ENCODE assay signal across 27 mouse cellular contexts in genomic region chr19:23074602-23075570, GRCm38 (mm10).
DNase-seq lines count a peak whose midpoint lies in the region; ATAC-seq and TF ChIP-seq lines count a peak whose summit lies in the region.
"Had no signal": no experiment of that assay in that cellular context is flagged by ENCODE, and none has a peak within 500 bp of the region (broad histone marks: within the 10 kb centered on the region; RNA-seq: fewer than 3 reads in every experiment).

No protein-coding gene starts in this region.

- no peaks in the 10 kb centered on the region for H3K9me3 ChIP-seq in kidney, embryonic 14.5 days (ENCODE audit: control insufficient read depth, low read length)
- H3K9me3 ChIP-seq: embryonic facial prominence, embryonic 12.5 days; forebrain, embryonic 10.5 days; forebrain, embryonic 15.5 days; heart, embryonic 12.5 days; hindbrain, embryonic 13.5 days; lung, embryonic 15.5 days; midbrain, embryonic 10.5 days; midbrain, embryonic 15.5 days; neural tube, embryonic 15.5 days had no signal

- TF ChIP-seq POLR2A in testis, adult 2 months (IDR thresholded peaks at IDR 0.05; ENCODE audit: control insufficient read depth, low read depth, low read length): no peak

- H3K27me3 ChIP-seq in kidney, embryonic 14.5 days (ENCODE audit: control insufficient read depth, insufficient read depth, low read length): no peaks in the 10 kb centered on the region
- no peaks in the 10 kb centered on the region for H3K27me3 ChIP-seq in testis, adult 2 months (ENCODE audit: control insufficient read depth, insufficient read depth, low read length)
- H3K27me3 ChIP-seq: embryonic facial prominence, embryonic 12.5 days; forebrain, embryonic 15.5 days; heart, embryonic 12.5 days; hindbrain, embryonic 13.5 days; lung, embryonic 15.5 days; midbrain, embryonic 15.5 days; neural tube, embryonic 15.5 days had no signal

- H3K36me3 ChIP-seq in kidney, embryonic 14.5 days (ENCODE audit: control insufficient read depth, insufficient read depth, low read length): no peaks in the 10 kb centered on the region
- no peaks in the 10 kb centered on the region for H3K36me3 ChIP-seq in testis, adult 2 months (ENCODE audit: control insufficient read depth, insufficient read depth, low read length)
- H3K36me3 ChIP-seq: embryonic facial prominence, embryonic 12.5 days; forebrain, embryonic 10.5 days; forebrain, embryonic 15.5 days; heart, embryonic 12.5 days; hindbrain, embryonic 13.5 days; lung, embryonic 15.5 days; midbrain, embryonic 10.5 days; midbrain, embryonic 15.5 days; neural tube, embryonic 15.5 days had no signal

- TF ChIP-seq CTCF in testis, adult 2 months (IDR thresholded peaks at IDR 0.05; ENCODE audit: control insufficient read depth, insufficient read depth, insufficient replicate concordance, low read depth, low read length): no peak

- no peak overlapping the region for H3K4me3 ChIP-seq in kidney, embryonic 14.5 days (ENCODE audit: low read length)
- H3K4me3 ChIP-seq in testis, adult 2 months (ENCODE audit: control insufficient read depth, low read depth, low read length): peak overlapping the region; percentile 60
- H3K4me3 ChIP-seq: embryonic facial prominence, embryonic 12.5 days; forebrain, embryonic 10.5 days; forebrain, embryonic 15.5 days; heart, adult 2 months; heart, embryonic 12.5 days; hindbrain, embryonic 13.5 days; lung, embryonic 15.5 days; midbrain, embryonic 10.5 days; midbrain, embryonic 15.5 days; neural tube, embryonic 15.5 days had no signal

- DNase-seq in kidney, adult 8-10 months: peak; percentile 61 to 68
- no peak for DNase-seq in testis, postnatal 10 days (ENCODE audit: low spot score)
- DNase-seq in R1 (ENCODE audit: low read depth, low spot score): peak; percentile 96
- DNase-seq in gastrocnemius, postnatal 25 days: no peak
- no peak for DNase-seq in thymus, postnatal 14 days
- DNase-seq: adrenal gland, adult 8-10 months; cerebellum, adult 8-10 months; cerebellum, postnatal 36 days; heart, adult 2 months; heart, postnatal 4 days; liver; right cerebral cortex, postnatal 14 days; thymus, adult 18-20 months; thymus, postnatal 36 days had no signal

- no peaks in the 10 kb centered on the region for H3K4me1 ChIP-seq in kidney, embryonic 14.5 days (ENCODE audit: control insufficient read depth, insufficient read depth, low read length)
- peaks cover 12% of the 10 kb centered on the region for H3K4me1 ChIP-seq in testis, adult 2 months (ENCODE audit: control insufficient read depth, insufficient read depth, low read length)
- H3K4me1 ChIP-seq: embryonic facial prominence, embryonic 12.5 days; forebrain, embryonic 15.5 days; heart, embryonic 12.5 days; hindbrain, embryonic 13.5 days; lung, embryonic 15.5 days; midbrain, embryonic 10.5 days; midbrain, embryonic 15.5 days; neural tube, embryonic 15.5 days had no signal

- 89% methylated on average over 14 of the region's 14 CpGs for WGBS in kidney, embryonic 14.5 days

- no peak for ATAC-seq in kidney, embryonic 14.5 days (ENCODE audit: low FRiP score, low TSS enrichment)
- ATAC-seq: CD4-positive, CD25-positive, alpha-beta regulatory T cell, adult 4 months; forebrain, embryonic 15.5 days; intestine, embryonic 16.5 days; midbrain, embryonic 15.5 days had no signal

- no peak overlapping the region for H3K4me2 ChIP-seq in kidney, embryonic 14.5 days (replicated peaks; ENCODE audit: low read depth, low read length)
- H3K4me2 ChIP-seq: embryonic facial prominence, embryonic 12.5 days; forebrain, embryonic 15.5 days; heart, embryonic 12.5 days; hindbrain, embryonic 13.5 days; lung, embryonic 15.5 days; midbrain, embryonic 15.5 days; neural tube, embryonic 15.5 days had no signal

- no peak overlapping the region for H3K27ac ChIP-seq in kidney, embryonic 14.5 days (ENCODE audit: low read depth, low read length)
- H3K27ac ChIP-seq in testis, adult 2 months (ENCODE audit: control insufficient read depth, insufficient read depth, low read depth, low read length): 0 out of 2 replicates have a peak overlapping the region, but pooled peaks have one; percentile 36
- H3K27ac ChIP-seq: embryonic facial prominence, embryonic 12.5 days; forebrain, embryonic 10.5 days; forebrain, embryonic 15.5 days; heart, adult 2 months; hindbrain, embryonic 13.5 days; lung, embryonic 15.5 days; midbrain, embryonic 10.5 days; midbrain, embryonic 15.5 days; neural tube, embryonic 15.5 days had no signal

- H3K9ac ChIP-seq in kidney, embryonic 14.5 days (ENCODE audit: low read depth, low read length): no peak overlapping the region
- H3K9ac ChIP-seq: embryonic facial prominence, embryonic 12.5 days; forebrain, embryonic 15.5 days; heart, embryonic 12.5 days; hindbrain, embryonic 13.5 days; lung, embryonic 15.5 days; midbrain, embryonic 15.5 days; neural tube, embryonic 15.5 days had no signal

Comparison
In these comparisons a context has a peak if more than half of its experiments do, and no peak if none do; other contexts are left out.
1. DNase-seq: peak in kidney, adult 8-10 months (2 of 2) and R1 (single experiment); none in testis, postnatal 10 days (single experiment), gastrocnemius, postnatal 25 days (single experiment) and thymus, postnatal 14 days (single experiment).